In genomic region chr3:27371276-27371621, GRCm38 (mm10) we compare ENCODE assay signal across 10 mouse cellular contexts. TPM values are rescaled to one million over a fixed set of nuclear protein-coding genes. Genes with fewer than 3 reads are reported as not detected.
DNase-seq lines count a peak whose midpoint lies in the region; ATAC-seq and TF ChIP-seq lines count a peak whose summit lies in the region.
"Had no signal": no experiment of that assay in that cellular context is flagged by ENCODE, and none has a peak within 500 bp of the region (broad histone marks: within the 10 kb centered on the region; RNA-seq: fewer than 3 reads in every experiment).

TSS of gene Ghsr (plus strand) at chr3:27371351.

- no peak for ATAC-seq in kidney, postnatal 0 days (replicated peaks; ENCODE audit: low FRiP score, low read depth)
- ATAC-seq in embryonic facial prominence, embryonic 12.5 days (ENCODE audit: insufficient number of reproducible peaks, insufficient read depth, low FRiP score, low TSS enrichment) = no peak
- peak; percentile 59 for ATAC-seq in hindbrain, embryonic 16.5 days
- peak; percentile 69 for ATAC-seq in neural tube, embryonic 13.5 days (ENCODE audit: low read depth)

- peaks cover 43% of the 10 kb centered on the region for H3K27me3 ChIP-seq in kidney, postnatal 0 days (ENCODE audit: insufficient read depth, low read length)
- H3K27me3 ChIP-seq in embryonic facial prominence, embryonic 12.5 days = peaks cover 54% of the 10 kb centered on the region
- peaks cover 19% of the 10 kb centered on the region for H3K27me3 ChIP-seq in hindbrain, embryonic 16.5 days (replicated peaks; ENCODE audit: control insufficient read depth, insufficient read depth, low read length)
- peaks cover 66% of the 10 kb centered on the region for H3K27me3 ChIP-seq in neural tube, embryonic 13.5 days

- H3K4me2 ChIP-seq in kidney, postnatal 0 days (ENCODE audit: low read length) = peak within 1 kb of the TSS; percentile 41
- H3K4me2 ChIP-seq in embryonic facial prominence, embryonic 12.5 days (replicated peaks) = peak within 1 kb of the TSS; percentile 46
- peak within 1 kb of the TSS; percentile 91 for H3K4me2 ChIP-seq in hindbrain, embryonic 16.5 days (ENCODE audit: low read length)
- H3K4me2 ChIP-seq in neural tube, embryonic 13.5 days = peak within 1 kb of the TSS; percentile 85

- no peaks in the 10 kb centered on the region for H3K36me3 ChIP-seq in kidney, postnatal 0 days (ENCODE audit: insufficient read depth, low read length)
- H3K36me3 ChIP-seq in embryonic facial prominence, embryonic 12.5 days = no peaks in the 10 kb centered on the region
- no peaks in the 10 kb centered on the region for H3K36me3 ChIP-seq in hindbrain, embryonic 16.5 days (ENCODE audit: control insufficient read depth, insufficient read depth, low read length)
- H3K36me3 ChIP-seq in neural tube, embryonic 13.5 days = no peaks in the 10 kb centered on the region

- no peaks in the 10 kb centered on the region for H3K9me3 ChIP-seq in kidney, postnatal 0 days (replicated peaks; ENCODE audit: low read length)
- H3K9me3 ChIP-seq in embryonic facial prominence, embryonic 12.5 days = no peaks in the 10 kb centered on the region
- H3K9me3 ChIP-seq in hindbrain, embryonic 16.5 days (ENCODE audit: control insufficient read depth, low read length) = no peaks in the 10 kb centered on the region
- no peaks in the 10 kb centered on the region for H3K9me3 ChIP-seq in neural tube, embryonic 13.5 days

- TF ChIP-seq CTCF in kidney, postnatal 0 days (IDR thresholded peaks at IDR 0.05; ENCODE audit: low read depth) = no peak

- DNase-seq in kidney, postnatal 0 days (ENCODE audit: low spot score) = no peak
- DNase-seq in kidney, adult 11 months = no peak
- no peak for DNase-seq in layer of hippocampus, adult 8-10 months (ENCODE audit: low spot score in 2 of 2)
- no peak for DNase-seq in thymus, postnatal 4 days
- no peak for DNase-seq in adrenal gland, adult 2 months
- DNase-seq: cerebellum, adult 9-11 months had no signal

- no peak within 1 kb of the TSS for H3K9ac ChIP-seq in kidney, postnatal 0 days (ENCODE audit: low read depth, low read length)
- no peak within 1 kb of the TSS for H3K9ac ChIP-seq in embryonic facial prominence, embryonic 12.5 days
- H3K9ac ChIP-seq in hindbrain, embryonic 16.5 days (ENCODE audit: low read depth, low read length) = peak within 1 kb of the TSS; percentile 57
- peak within 1 kb of the TSS; percentile 61 for H3K9ac ChIP-seq in neural tube, embryonic 13.5 days

- WGBS in kidney, postnatal 0 days = 2% methylated on average over 19 of the region's 19 CpGs
- WGBS in embryonic facial prominence, embryonic 12.5 days = 1% methylated on average over 19 of the region's 19 CpGs
- 1% methylated on average over 19 of the region's 19 CpGs for WGBS in hindbrain, embryonic 16.5 days
- 2% methylated on average over 19 of the region's 19 CpGs for WGBS in neural tube, embryonic 13.5 days

- H3K4me3 ChIP-seq in kidney, postnatal 0 days (replicated peaks; ENCODE audit: low read depth, low read length) = peak within 1 kb of the TSS; percentile 18
- peak within 1 kb of the TSS; percentile 25 for H3K4me3 ChIP-seq in embryonic facial prominence, embryonic 12.5 days
- peak within 1 kb of the TSS; percentile 55 for H3K4me3 ChIP-seq in hindbrain, embryonic 16.5 days (ENCODE audit: low read length)
- H3K4me3 ChIP-seq in neural tube, embryonic 13.5 days = peak within 1 kb of the TSS; percentile 42

- peaks cover 9% of the 10 kb centered on the region; the same call in 1 of the 2 replicates for H3K4me1 ChIP-seq in kidney, postnatal 0 days (replicated peaks; ENCODE audit: insufficient read depth, low read length)
- H3K4me1 ChIP-seq in embryonic facial prominence, embryonic 12.5 days = peaks cover 10% of the 10 kb centered on the region
- H3K4me1 ChIP-seq in hindbrain, embryonic 16.5 days (ENCODE audit: control insufficient read depth, insufficient read depth, low read depth, low read length) = peaks cover 15% of the 10 kb centered on the region
- peaks cover 22% of the 10 kb centered on the region for H3K4me1 ChIP-seq in neural tube, embryonic 13.5 days (replicated peaks)

- H3K27ac ChIP-seq in kidney, postnatal 0 days = no peak within 1 kb of the TSS
- no peak within 1 kb of the TSS for H3K27ac ChIP-seq in embryonic facial prominence, embryonic 12.5 days
- H3K27ac ChIP-seq in hindbrain, embryonic 16.5 days (ENCODE audit: low read depth, low read length) = no peak within 1 kb of the TSS
- no peak within 1 kb of the TSS for H3K27ac ChIP-seq in neural tube, embryonic 13.5 days (replicated peaks)

RNA-seq across cellular contexts. Expression of gene Ghsr, which starts in this region (rescaled TPM):
- not detected in 2 replicates for polyA plus RNA-seq in kidney, postnatal 0 days (2015; fragmentation: Nextera tagmentation; extraction: Ambion mirVana)
- not detected in 2 replicates for polyA plus RNA-seq in embryonic facial prominence, embryonic 12.5 days (2016; fragmentation: Nextera tagmentation; extraction: Ambion mirVana)
- 0.59 and 0.71 TPM in 2 replicates for polyA plus RNA-seq in hindbrain, embryonic 16.5 days (2015; fragmentation: Nextera tagmentation; extraction: Ambion mirVana)
- 0.92 and 0.94 TPM in 2 replicates for polyA plus RNA-seq in neural tube, embryonic 13.5 days (2015; fragmentation: Nextera tagmentation; extraction: Ambion mirVana)
- total RNA-seq in layer of hippocampus, adult 8-10 months (2022) = 1 to 10 TPM in 2 of 4 experiments, under 1 TPM in 2; 0.90 to 1.7 (median 1.1) TPM
- not detected for total RNA-seq in adrenal gland, adult 2 months (2021)
- polyA plus RNA-seq in adrenal gland, adult 2 months (2012; rRNA removed) = not detected in 2 replicates
- polyA plus RNA-seq: large intestine, adult 2 months had no signal

Comparison
In these comparisons a context has a peak if more than half of its experiments do, and no peak if none do; other contexts are left out.
1. Peak in ATAC-seq, H3K4me3 ChIP-seq, H3K9ac ChIP-seq and H3K4me2 ChIP-seq in hindbrain, embryonic 16.5 days; RNA of the gene not detected or under 1 TPM.
2. Peak in ATAC-seq, H3K4me3 ChIP-seq, H3K9ac ChIP-seq and H3K4me2 ChIP-seq in neural tube, embryonic 13.5 days; RNA of the gene not detected or under 1 TPM.
3. H3K4me2 ChIP-seq: peak in every context shown above with its lines; median percentile 91 in hindbrain, embryonic 16.5 days; 85 in neural tube, embryonic 13.5 days; 46 in embryonic facial prominence, embryonic 12.5 days; 41 in kidney, postnatal 0 days.